Mouse (Mus musculus): ENCODE data around the gene Gm4565.
"Not testable (repeated sequence)": the region's sequence is repeated elsewhere in the genome, so short reads cannot be mapped to it uniquely, and the experiment has no call there.

- not testable (repeated sequence) for TF ChIP-seq CTCF (conservative IDR thresholded peaks at IDR 0.05; ENCODE audit: low read length); NANOG (IDR thresholded peaks at IDR 0.05; ENCODE audit: borderline replicate concordance, low read length)
Observed at GRCm38 (mm10) chr7:22588027-22588426, at the start of gene Gm4565.
